Mouse (Mus musculus): ENCODE measurements at regions not wholly inside any gene's neighbourhood (a gene's known extent, or its start where the extent isn't known, plus 50 kb on each side); places are given as distances from the start of the nearest gene placed in this dataset.
A peak's percentile ranks its signal among the peaks of the same experiment; 100 is the strongest.

DNA sequence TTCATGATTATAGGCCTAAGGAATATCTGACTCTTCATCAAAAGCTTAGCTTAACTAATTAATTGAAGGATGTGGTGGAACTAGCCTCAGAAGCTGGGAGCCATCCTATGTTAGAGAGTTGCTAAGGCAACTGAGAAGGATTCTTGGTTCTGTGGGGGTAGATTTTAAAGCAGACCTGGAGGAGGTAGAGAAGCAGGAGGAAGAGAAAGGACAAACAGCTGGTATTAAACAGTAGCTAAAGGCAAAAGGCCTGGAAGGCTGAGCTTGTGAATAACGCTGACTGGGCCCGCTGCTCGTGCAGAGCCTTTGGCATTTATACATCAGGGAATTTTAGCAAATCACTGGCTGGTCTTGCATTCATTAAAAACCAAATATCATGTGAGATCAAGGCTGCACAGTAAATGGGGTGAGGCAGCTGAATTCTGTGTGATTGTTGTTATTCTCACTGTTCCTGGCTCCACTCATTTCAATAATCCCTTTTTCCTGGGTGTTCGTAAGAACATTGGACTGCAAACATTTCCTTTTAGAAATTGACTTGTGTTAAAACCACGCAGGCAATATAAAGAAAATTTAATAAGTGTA is 121.1 kb upstream of the B430305J03Rik start:
- DNase-seq (ENCODE audit: extremely low spot score in 1 of 2, low spot score in 2 of 2) = no peak
- intact Hi-C loops (cut with DNase I) = no loop called here

DNA sequence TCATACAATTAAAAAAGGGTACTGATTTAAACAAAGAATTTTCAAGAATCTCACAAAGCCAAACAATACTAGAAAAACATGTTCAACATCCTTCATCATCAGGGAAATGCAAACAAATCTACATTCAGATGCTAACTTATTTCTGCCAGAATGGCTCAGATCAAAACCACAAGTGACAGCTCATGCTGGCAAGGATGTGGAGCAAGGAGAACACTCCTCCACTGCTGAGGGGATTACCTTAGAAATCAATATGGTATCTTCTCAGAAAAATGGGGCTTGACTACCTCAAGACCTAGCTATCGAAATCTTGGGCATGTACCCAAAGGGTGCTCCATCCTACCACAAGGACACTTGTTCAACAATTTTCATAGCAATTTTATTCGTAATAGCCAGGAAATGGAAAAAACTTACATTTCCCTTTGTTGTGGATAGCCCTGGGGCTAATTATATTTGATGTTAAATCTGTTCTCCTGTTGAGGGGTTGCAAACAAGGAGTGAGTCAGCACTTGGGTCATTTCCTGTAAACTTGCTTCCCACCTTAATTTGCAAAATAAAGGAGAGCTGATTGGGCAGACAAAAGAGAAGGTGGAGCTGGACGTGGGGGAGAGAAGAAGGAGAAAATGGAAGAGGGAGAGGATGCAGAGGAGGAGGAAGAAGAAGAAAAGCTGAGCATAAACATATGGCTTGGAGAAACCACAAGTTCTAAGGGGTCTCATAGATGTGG is 113.3 kb upstream of the B430305J03Rik start:
- intact Hi-C loops (cut with DNase I) = loop anchor here (10.0 kb wide), 1 partner anchor 696 kb away; no protein-coding TSS in a partner anchor
- DNase-seq (ENCODE audit: extremely low spot score in 1 of 2, low spot score in 2 of 2) = no peak

DNA sequence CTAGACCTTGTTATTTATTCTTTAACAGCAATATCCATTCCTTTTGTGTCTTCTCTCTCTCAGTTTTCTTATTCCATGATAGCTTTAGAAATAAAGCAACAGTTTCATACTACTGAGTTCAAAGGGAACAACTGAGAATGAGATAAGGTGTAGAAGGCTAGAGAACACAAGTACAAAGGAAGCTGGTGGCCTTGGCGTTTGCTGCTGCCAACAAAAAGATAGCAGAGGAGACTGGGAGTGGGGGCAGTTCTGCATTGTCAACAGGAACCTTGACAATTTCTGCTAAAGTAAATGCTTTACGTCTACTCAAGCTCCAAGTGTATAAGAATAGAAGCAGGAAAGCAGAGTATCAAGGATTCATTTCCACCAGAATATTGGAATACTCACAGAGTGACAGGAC is 109.3 kb upstream of the B430305J03Rik start:
- intact Hi-C loops (cut with DNase I) = loop anchor here (10.0 kb wide), 1 partner anchor 700 kb away; no protein-coding TSS in a partner anchor

DNA sequence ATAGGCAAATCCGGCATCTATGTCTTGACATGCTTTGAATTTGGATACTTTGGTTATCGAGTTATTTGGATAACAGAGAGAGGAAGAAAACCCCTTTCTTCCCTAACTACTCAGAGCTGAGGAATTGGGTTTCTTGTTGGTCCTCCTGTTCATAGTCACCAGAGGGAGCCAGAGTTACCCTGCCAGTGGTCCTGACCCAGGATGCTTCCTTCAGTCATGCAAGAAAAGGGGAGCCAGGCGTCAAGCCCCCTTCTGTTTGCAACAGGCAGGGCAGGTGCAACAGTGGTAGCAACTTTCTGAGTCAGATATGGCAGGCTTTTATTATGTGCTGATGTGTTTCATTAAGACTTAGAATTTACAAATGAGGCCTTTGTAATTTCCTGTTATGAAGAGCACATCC is 101.4 kb upstream of the B430305J03Rik start:
- peak in 1 of 2 experiments; percentile 25 for DNase-seq (ENCODE audit: extremely low spot score in 1 of 2, low spot score in 2 of 2)
- intact Hi-C loops (cut with DNase I) = no loop called here

More for the DNA sequence above, 109.3 kb upstream of the B430305J03Rik start:
- no peak for DNase-seq (ENCODE audit: extremely low spot score in 1 of 2, low spot score in 2 of 2)

DNA sequence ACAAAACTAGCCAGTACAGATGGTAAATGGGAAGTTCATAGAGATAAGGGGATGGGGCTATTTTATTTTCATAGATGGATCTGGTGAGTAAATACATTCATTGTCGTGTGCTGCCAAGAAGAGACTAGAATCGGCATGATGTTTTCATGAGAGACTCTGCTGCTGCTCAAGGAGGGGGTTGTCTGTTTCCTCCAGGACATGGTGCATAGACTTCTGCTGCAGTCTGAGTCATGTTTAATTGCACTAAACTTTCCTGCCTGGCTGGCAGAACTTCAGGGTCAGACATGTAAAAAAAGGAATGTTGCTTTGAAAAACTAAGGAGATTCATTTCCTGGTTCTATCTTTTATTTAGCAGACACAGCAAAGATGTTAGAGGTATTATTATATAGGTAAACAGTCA is 100.9 kb upstream of the B430305J03Rik start:
- no peak for DNase-seq (ENCODE audit: extremely low spot score in 1 of 2, low spot score in 2 of 2)
- intact Hi-C loops (cut with DNase I) = no loop called here

DNA sequence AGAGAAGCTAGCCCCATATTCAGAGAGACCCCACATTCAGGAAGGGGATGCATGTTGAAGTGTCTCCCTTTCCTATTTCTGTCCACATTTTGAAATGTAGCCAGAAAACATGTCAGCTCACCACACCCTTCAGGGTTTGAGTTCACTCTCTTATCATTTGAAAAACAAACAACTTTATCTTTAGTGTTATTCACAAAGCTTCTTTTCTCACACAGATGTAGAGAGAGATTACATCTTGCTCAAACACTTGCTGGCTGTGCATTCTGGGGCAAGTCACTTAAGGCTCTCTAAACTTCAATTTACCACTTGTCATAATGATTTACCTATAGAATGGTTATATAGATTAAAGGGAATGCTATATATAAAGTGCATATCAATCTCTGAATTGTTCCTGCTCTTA is 94.3 kb upstream of the B430305J03Rik start:
- intact Hi-C loops (cut with DNase I) = no loop called here
- no peak for DNase-seq (ENCODE audit: extremely low spot score in 1 of 2, low spot score in 2 of 2)

DNA sequence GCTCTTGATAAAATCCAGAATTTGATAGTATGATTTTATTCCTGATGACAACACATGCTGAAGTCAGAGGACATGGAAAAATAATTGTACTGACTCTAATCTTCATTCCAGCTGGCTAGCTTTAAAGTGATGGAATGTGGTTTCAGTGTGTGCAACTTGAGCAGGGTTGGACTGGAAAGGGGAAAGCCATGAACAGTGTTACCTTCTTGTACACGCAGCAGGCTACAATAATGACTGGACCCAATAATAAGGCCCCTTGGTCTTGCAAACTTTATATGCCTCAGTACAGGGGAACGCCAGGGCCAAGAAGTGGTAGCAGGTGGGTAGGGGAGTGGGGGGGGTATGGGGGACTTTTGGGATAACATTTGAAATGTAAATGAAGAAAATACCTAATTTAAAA is 90.8 kb upstream of the B430305J03Rik start:
- intact Hi-C loops (cut with DNase I) = no loop called here
- no peak for DNase-seq (ENCODE audit: extremely low spot score in 1 of 2, low spot score in 2 of 2)

DNA sequence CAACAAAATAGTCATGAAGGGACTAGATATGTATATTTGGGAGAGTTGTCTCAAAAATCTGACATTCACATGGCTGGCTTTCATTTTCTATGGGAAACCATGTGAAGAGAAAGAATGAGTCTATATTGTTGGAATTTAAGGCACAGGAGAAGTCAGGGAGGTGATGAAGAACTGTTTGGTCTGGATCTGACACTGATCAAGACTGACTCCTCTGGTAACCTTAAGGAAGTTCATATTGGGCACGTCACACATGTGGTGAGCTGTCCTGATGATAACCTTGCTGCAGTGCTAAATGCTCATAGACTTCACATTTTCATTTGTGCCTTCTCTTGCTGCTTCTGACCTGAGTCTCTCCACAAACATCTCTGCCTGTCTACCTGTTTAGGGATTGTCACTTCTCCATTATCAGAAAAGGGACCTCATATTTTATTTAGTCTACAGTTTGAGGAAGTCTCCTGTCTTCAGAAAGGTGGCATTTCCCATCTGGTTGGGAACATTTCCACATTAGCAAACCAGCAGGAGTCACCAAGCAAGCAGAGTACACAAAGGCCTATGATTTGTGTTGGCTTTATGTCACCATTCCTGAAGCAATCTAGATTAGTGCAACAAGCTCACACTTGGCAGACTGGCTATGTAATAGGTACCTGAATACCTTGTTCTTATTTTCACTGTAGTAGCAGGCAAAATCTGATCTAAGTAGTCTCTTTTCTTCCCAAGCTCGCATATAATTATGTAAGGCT is 76.4 kb upstream of the B430305J03Rik start:
- DNase-seq (ENCODE audit: extremely low spot score in 1 of 2, low spot score in 2 of 2) = no peak
- intact Hi-C loops (cut with DNase I) = no loop called here

DNA sequence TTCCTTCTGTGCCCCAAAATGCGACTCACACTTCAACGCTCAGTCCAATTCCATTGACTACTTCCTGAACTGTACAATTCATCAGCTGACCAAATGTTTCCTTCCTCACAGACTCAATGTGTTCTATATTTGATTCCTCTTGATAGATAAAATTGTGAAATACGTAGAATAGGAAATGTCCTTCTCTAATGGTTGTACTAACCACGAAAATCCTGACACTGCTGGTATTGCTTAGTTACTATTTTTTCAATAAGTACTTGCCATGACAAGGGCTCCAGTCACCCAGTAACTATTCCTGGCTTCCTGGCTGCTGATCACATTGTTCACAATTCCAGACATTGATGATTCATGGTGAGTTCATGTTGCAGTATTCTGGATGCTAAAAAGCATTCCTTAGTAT is 75.7 kb upstream of the B430305J03Rik start:
- DNase-seq (ENCODE audit: extremely low spot score in 1 of 2, low spot score in 2 of 2) = no peak
- intact Hi-C loops (cut with DNase I) = no loop called here

DNA sequence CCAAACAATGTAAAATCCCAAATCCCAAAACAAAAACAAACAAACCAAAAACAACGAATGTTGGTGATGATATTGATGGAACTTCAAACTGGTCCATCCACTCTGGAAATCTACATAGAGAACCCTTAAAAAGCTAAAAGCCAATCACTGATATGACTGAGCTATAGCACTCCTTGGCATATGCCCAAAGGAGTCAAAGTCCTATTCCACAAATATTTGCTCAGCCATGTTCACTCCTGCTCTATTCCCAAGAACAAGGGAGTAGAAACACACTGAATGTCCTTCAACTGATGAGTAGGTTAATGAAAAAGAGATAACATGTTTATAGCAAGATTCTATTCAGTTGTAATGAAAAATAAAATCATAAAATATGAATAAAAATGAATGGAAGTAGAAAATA is 63.0 kb upstream of the B430305J03Rik start:
- intact Hi-C loops (cut with DNase I) = no loop called here
- no peak for DNase-seq (ENCODE audit: extremely low spot score in 1 of 2, low spot score in 2 of 2)

DNA sequence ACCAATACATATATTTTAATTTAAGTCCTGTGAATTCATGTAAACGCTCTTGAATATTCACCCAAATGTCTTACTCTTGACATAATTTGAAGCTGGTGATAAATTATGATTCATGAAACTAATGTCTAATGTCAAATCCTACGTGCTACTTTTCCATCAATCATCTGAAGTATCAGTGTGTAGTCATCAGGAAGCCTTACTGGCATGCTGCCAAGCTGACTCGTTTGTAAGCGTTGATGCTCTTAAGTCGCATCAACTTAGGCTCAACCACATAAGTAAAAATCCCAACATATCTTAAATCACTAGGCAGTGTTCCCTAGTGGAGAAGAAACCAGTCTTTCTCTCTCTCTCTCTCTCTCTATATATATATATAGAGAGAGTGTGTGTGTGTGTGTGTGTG is 58.2 kb upstream of the B430305J03Rik start:
- intact Hi-C loops (cut with DNase I) = no loop called here
- peak in 1 of 2 experiments; percentile 24 for DNase-seq (ENCODE audit: extremely low spot score in 1 of 2, low spot score in 2 of 2)

DNA sequence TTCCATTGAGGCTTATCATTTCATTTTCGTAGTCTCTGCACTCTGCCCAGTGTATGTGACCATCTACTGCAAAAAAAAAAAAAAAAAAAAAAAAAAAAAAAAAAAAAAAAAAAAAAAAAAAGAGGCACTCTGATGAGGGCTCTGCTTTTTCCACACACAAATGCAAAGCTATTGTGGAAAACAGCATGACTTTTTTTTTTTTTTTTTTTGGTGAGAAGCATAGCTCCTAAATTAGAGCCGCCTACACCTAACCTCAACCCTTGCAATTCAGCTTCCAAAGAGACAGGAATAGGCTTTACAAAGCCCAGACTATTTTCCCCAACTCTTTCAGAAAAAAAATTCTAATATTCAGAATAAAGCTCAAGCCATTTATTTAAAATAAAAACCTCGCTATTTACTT is 54.0 kb upstream of the B430305J03Rik start:
- no peak for DNase-seq (ENCODE audit: extremely low spot score in 1 of 2, low spot score in 2 of 2)
- intact Hi-C loops (cut with DNase I) = no loop called here

DNA sequence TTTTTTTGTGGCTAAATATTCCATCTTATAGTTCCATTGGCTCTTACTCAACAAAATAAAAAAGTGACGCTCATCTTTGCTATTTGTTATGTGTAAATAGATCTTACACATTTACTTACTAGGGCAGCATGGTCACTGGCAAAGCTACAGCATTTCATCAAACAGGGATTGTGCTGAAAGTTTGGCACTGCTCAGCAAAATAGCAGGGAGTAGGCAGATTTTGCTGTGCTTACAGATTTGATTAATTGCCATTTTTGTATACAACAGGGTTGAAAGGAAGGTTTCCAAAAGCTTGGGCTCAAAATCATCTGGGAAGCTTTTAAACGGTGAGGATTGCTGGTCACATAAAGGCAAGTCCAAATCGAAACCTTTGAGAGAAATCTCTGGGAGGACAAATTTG is 52.3 kb upstream of the B430305J03Rik start:
- no peak for DNase-seq (ENCODE audit: extremely low spot score in 1 of 2, low spot score in 2 of 2)
- intact Hi-C loops (cut with DNase I) = no loop called here
